Comparison of ENCODE assay signal across 13 mouse cellular contexts in genomic region chr8:33987091-33987754, GRCm38 (mm10).
A peak's percentile ranks its signal among the peaks of the same experiment; 100 is the strongest.
DNase-seq lines count a peak whose midpoint lies in the region; ATAC-seq and TF ChIP-seq lines count a peak whose summit lies in the region.
"Had no signal": no experiment of that assay in that cellular context is flagged by ENCODE, and none has a peak within 500 bp of the region (broad histone marks: within the 10 kb centered on the region; RNA-seq: fewer than 3 reads in every experiment).

No protein-coding gene starts in this region.

- ATAC-seq in heart, embryonic 14.5 days (ENCODE audit: insufficient number of reproducible peaks, insufficient read depth, low FRiP score, low read depth), result no peak
- ATAC-seq in kidney, embryonic 14.5 days (ENCODE audit: low FRiP score, low TSS enrichment), result no peak
- ATAC-seq in liver, embryonic 15.5 days (ENCODE audit: insufficient read depth), result peak; percentile 69
- ATAC-seq: forebrain, embryonic 16.5 days had no signal

- TF ChIP-seq CTCF in left cerebral cortex, adult 2 months (IDR thresholded peaks at IDR 0.05), result no peak

- H3K9ac ChIP-seq in heart, embryonic 14.5 days (ENCODE audit: low read length), result no peak overlapping the region
- no peak overlapping the region for H3K9ac ChIP-seq in kidney, embryonic 14.5 days (ENCODE audit: low read depth, low read length)
- no peak overlapping the region for H3K9ac ChIP-seq in liver, embryonic 15.5 days
- H3K9ac ChIP-seq: embryonic facial prominence, embryonic 15.5 days; limb, embryonic 15.5 days had no signal

- intact Hi-C loops in left cerebral cortex, adult 2 months (cut with DNase I), result no loop called here

- no peak overlapping the region for H3K4me2 ChIP-seq in heart, embryonic 14.5 days (ENCODE audit: low read length)
- H3K4me2 ChIP-seq in kidney, embryonic 14.5 days (replicated peaks; ENCODE audit: low read depth, low read length), result no peak overlapping the region
- H3K4me2 ChIP-seq in liver, embryonic 15.5 days, result peak overlapping the region; percentile 30
- H3K4me2 ChIP-seq: embryonic facial prominence, embryonic 15.5 days; limb, embryonic 15.5 days had no signal

- H3K27me3 ChIP-seq in heart, embryonic 14.5 days (ENCODE audit: control insufficient read depth, insufficient read depth, low read length), result no peaks in the 10 kb centered on the region
- H3K27me3 ChIP-seq in kidney, embryonic 14.5 days (ENCODE audit: control insufficient read depth, insufficient read depth, low read length), result no peaks in the 10 kb centered on the region
- H3K27me3 ChIP-seq in liver, embryonic 15.5 days, result no peaks in the 10 kb centered on the region
- H3K27me3 ChIP-seq: embryonic facial prominence, embryonic 15.5 days; limb, embryonic 15.5 days had no signal

- H3K27ac ChIP-seq in heart, embryonic 14.5 days (replicated peaks in 1 of 2; ENCODE audit: control insufficient read depth in 1 of 2, insufficient read depth in 1 of 2, low read depth in 2 of 2, low read length in 2 of 2), result peak overlapping the region; percentile 15 to 61; a peak in 3 of 4 replicates
- H3K27ac ChIP-seq in brown adipose tissue, adult 24 weeks (replicated peaks; ENCODE audit: low read depth, low read length), result peak overlapping the region; percentile 87
- H3K27ac ChIP-seq in kidney, embryonic 14.5 days (ENCODE audit: low read depth, low read length), result peak overlapping the region; percentile 47; the same call in 1 of the 2 replicates
- peak overlapping the region; percentile 77 for H3K27ac ChIP-seq in liver, embryonic 15.5 days (replicated peaks)
- H3K27ac ChIP-seq in left cerebral cortex, adult 2 months, result no peak overlapping the region
- H3K27ac ChIP-seq: embryonic facial prominence, embryonic 15.5 days; limb, embryonic 15.5 days had no signal

- H3K9me3 ChIP-seq in heart, embryonic 14.5 days (ENCODE audit: control insufficient read depth, low read length), result no peaks in the 10 kb centered on the region
- no peaks in the 10 kb centered on the region for H3K9me3 ChIP-seq in kidney, embryonic 14.5 days (ENCODE audit: control insufficient read depth, low read length)
- no peaks in the 10 kb centered on the region for H3K9me3 ChIP-seq in liver, embryonic 15.5 days (replicated peaks)
- H3K9me3 ChIP-seq: embryonic facial prominence, embryonic 15.5 days; limb, embryonic 15.5 days had no signal

- H3K36me3 ChIP-seq in heart, embryonic 14.5 days (ENCODE audit: control insufficient read depth, insufficient read depth, low read length), result no peaks in the 10 kb centered on the region
- no peaks in the 10 kb centered on the region for H3K36me3 ChIP-seq in kidney, embryonic 14.5 days (ENCODE audit: control insufficient read depth, insufficient read depth, low read length)
- H3K36me3 ChIP-seq in liver, embryonic 15.5 days (replicated peaks), result no peaks in the 10 kb centered on the region
- H3K36me3 ChIP-seq: embryonic facial prominence, embryonic 15.5 days; limb, embryonic 15.5 days had no signal

- 82% methylated on average over 14 of the region's 15 CpGs for WGBS in heart, embryonic 14.5 days
- WGBS in kidney, embryonic 14.5 days, result 77% methylated on average over 15 of the region's 15 CpGs
- WGBS in liver, embryonic 15.5 days (ENCODE audit: insufficient replicate concordance), result 70% methylated on average over 14 of the region's 15 CpGs

- DNase-seq in heart, adult 8-10 months (ENCODE audit: low spot score), result no peak
- no peak for DNase-seq in left cerebral cortex, adult 2 months (ENCODE audit: extremely low spot score in 1 of 2, low spot score in 2 of 2)
- no peak for DNase-seq in gastrocnemius, adult 8-10 months (ENCODE audit: low spot score in 2 of 2)
- DNase-seq in cerebellum, adult 11-12 months, result no peak
- DNase-seq: cerebellum, postnatal 36 days; gastrocnemius, postnatal 36 days had no signal

- no peak overlapping the region for H3K4me3 ChIP-seq in heart, embryonic 14.5 days (ENCODE audit: control insufficient read depth in 1 of 2, insufficient read depth in 1 of 2, low read depth in 1 of 2, low read length in 2 of 2)
- H3K4me3 ChIP-seq in brown adipose tissue, adult 24 weeks (ENCODE audit: insufficient read depth, low read depth, low read length), result no peak overlapping the region
- H3K4me3 ChIP-seq in kidney, embryonic 14.5 days (ENCODE audit: low read length), result no peak overlapping the region
- 0 out of 2 replicates have a peak overlapping the region, but pooled peaks have one; percentile 0 for H3K4me3 ChIP-seq in liver, embryonic 15.5 days (replicated peaks)
- H3K4me3 ChIP-seq in left cerebral cortex, adult 2 months, result no peak overlapping the region
- H3K4me3 ChIP-seq: embryonic facial prominence, embryonic 15.5 days; limb, embryonic 15.5 days had no signal

- H3K4me1 ChIP-seq in heart, embryonic 14.5 days (ENCODE audit: control insufficient read depth in 2 of 2, insufficient read depth in 2 of 2, low read length in 2 of 2), result peaks cover 13 to 23% of the 10 kb centered on the region in 2 experiments
- H3K4me1 ChIP-seq in brown adipose tissue, adult 24 weeks (ENCODE audit: control insufficient read depth, insufficient read depth, insufficient read length, low read length), result peaks cover 2% of the 10 kb centered on the region; the same call in 1 of the 2 replicates
- peaks cover 18% of the 10 kb centered on the region for H3K4me1 ChIP-seq in kidney, embryonic 14.5 days (ENCODE audit: control insufficient read depth, insufficient read depth, low read length)
- H3K4me1 ChIP-seq in liver, embryonic 15.5 days (replicated peaks), result peaks cover 24% of the 10 kb centered on the region
- H3K4me1 ChIP-seq: limb, embryonic 15.5 days had no signal
